Mouse (Mus musculus) olfactory bulb, adult 2 months (tissue): Measurements from ENCODE around the gene Sept1.

Source experiments
- CTCF ChIP-seq: fragments of 200-500 bp; IDR thresholded peaks from 2 replicates; pipeline ENCODE4 v1.5.1; 2012; ENCODE audit warnings: low read depth, mild to moderate bottlenecking, low read length, moderate library complexity; ENCODE audit not compliant: insufficient read depth
- POLR2A ChIP-seq: fragments of 200-500 bp; IDR thresholded peaks from 2 replicates; pipeline ENCODE4 v1.6.1; 2012; ENCODE audit warnings: mild to moderate bottlenecking, low read depth, low read length, moderate library complexity; ENCODE audit not compliant: insufficient read depth

DNA sequence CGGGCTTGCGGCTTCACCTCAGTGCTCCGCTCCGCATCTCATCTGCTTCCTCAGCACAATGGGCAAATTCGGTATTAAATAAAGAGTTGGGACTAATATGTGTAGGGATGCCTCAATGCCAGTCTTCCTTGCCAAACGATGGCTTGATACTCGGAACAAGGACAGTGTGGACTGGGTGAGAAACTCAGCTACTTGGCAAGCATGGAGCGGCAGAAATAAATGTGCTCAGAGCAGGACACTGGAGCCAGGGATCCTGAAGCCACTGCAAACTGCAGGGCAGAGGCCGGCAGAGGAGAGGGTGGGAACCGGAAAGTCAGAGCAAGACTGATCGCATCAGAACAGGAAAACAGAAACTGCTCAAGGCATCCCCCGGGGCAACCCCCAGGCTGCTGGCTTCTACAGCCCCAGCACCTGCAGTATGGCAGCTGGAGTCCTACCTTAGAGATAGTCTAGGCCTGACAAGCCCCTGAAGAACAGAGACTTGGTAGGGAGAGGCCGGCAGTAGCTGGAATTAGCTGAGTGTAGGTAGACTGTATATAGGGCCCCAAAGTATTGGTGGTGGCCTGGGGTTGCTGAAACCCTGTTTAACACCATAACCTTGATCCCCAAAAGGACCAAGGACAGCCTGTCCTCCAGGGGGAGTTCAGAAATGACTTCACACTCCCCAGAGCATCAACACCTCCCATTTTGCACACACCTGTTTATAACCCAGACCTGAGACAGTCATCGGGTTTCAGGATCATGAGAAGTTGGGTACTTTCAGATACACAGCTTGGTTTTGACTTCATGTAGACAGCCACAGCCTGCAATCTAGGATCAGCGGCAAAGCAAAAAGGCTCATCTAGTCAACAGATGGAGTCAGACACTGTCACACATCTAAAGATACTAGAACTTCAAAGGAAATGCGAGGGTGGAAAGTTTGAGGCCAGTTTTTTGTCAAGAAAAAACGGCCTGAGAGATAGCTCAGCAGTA is 44.3 kb downstream of the Sept1 start:
- no peak for TF ChIP-seq CTCF
- TF ChIP-seq POLR2A = no peak
